Mouse (Mus musculus): ENCODE results near the gene Tcf12.

Tcf12 gene

GRCm38 (mm10) chr9:71811404-71811803, 300.3 kb downstream of the Tcf12 start:
- no peak for DNase-seq (ENCODE audit: low read depth, low spot score)
- Histone ChIP-seq H3K36me3 (ENCODE audit: control insufficient read depth, insufficient read depth, low read length, poor library complexity, severe bottlenecking) (no peaks in the 10 kb centered on the region), H3K27me3 (ENCODE audit: control insufficient read depth, insufficient read depth, low read length, poor library complexity, severe bottlenecking) (no peaks in the 10 kb centered on the region)

- no peak for DNase-seq (ENCODE audit: low read depth, low spot score)
- Histone ChIP-seq H3K36me3 (ENCODE audit: control insufficient read depth, insufficient read depth, low read length, poor library complexity, severe bottlenecking) (no peaks in the 10 kb centered on the region), H3K27me3 (ENCODE audit: control insufficient read depth, insufficient read depth, low read length, poor library complexity, severe bottlenecking) (no peaks in the 10 kb centered on the region)
Observed at GRCm38 (mm10) chr9:71810723-71811122, 300.9 kb downstream of the Tcf12 start.

GRCm38 (mm10) chr9:71808640-71809254, 302.9 kb downstream of the Tcf12 start:
- DNase-seq (ENCODE audit: low read depth, low spot score) = no peak
- H3K36me3 ChIP-seq (ENCODE audit: control insufficient read depth, insufficient read depth, low read length, poor library complexity, severe bottlenecking) = no peaks in the 10 kb centered on the region
- H3K27me3 ChIP-seq (ENCODE audit: control insufficient read depth, insufficient read depth, low read length, poor library complexity, severe bottlenecking) = no peaks in the 10 kb centered on the region

- no peak for DNase-seq (ENCODE audit: low read depth, low spot score)
- Histone ChIP-seq H3K27me3 (ENCODE audit: control insufficient read depth, insufficient read depth, low read length, poor library complexity, severe bottlenecking) (no peaks in the 10 kb centered on the region), H3K36me3 (ENCODE audit: control insufficient read depth, insufficient read depth, low read length, poor library complexity, severe bottlenecking) (no peaks in the 10 kb centered on the region)
Observed at GRCm38 (mm10) chr9:71807801-71808200, 303.9 kb downstream of the Tcf12 start.

GRCm38 (mm10) chr9:71806422-71806805, 305.3 kb downstream of the Tcf12 start:
- H3K36me3 ChIP-seq (ENCODE audit: control insufficient read depth, insufficient read depth, low read length, poor library complexity, severe bottlenecking) = no peaks in the 10 kb centered on the region
- no peaks in the 10 kb centered on the region for H3K27me3 ChIP-seq (ENCODE audit: control insufficient read depth, insufficient read depth, low read length, poor library complexity, severe bottlenecking)
- DNase-seq (ENCODE audit: low read depth, low spot score) = peak; percentile 67

- DNase-seq (ENCODE audit: low read depth, low spot score) = no peak
- H3K27me3 ChIP-seq (ENCODE audit: control insufficient read depth, insufficient read depth, low read length, poor library complexity, severe bottlenecking) = no peaks in the 10 kb centered on the region
Observed at GRCm38 (mm10) chr9:71805646-71806421, 305.8 kb downstream of the Tcf12 start.

GRCm38 (mm10) chr9:71804116-71804515, 307.6 kb downstream of the Tcf12 start:
- Histone ChIP-seq H3K27me3 (ENCODE audit: control insufficient read depth, insufficient read depth, low read length, poor library complexity, severe bottlenecking) (no peaks in the 10 kb centered on the region), H3K36me3 (ENCODE audit: control insufficient read depth, insufficient read depth, low read length, poor library complexity, severe bottlenecking) (no peaks in the 10 kb centered on the region)
- DNase-seq (ENCODE audit: low read depth, low spot score) = no peak

More at GRCm38 (mm10) chr9:71805646-71806421, 305.8 kb downstream of the Tcf12 start:
- H3K36me3 ChIP-seq (ENCODE audit: control insufficient read depth, insufficient read depth, low read length, poor library complexity, severe bottlenecking) = no peaks in the 10 kb centered on the region

GRCm38 (mm10) chr9:71803281-71803680, 308.4 kb downstream of the Tcf12 start:
- no peak for DNase-seq (ENCODE audit: low read depth, low spot score)
- no peaks in the 10 kb centered on the region for H3K27me3 ChIP-seq (ENCODE audit: control insufficient read depth, insufficient read depth, low read length, poor library complexity, severe bottlenecking)

GRCm38 (mm10) chr9:71799598-71799997, 312.1 kb downstream of the Tcf12 start:
- no peak for DNase-seq (ENCODE audit: low read depth, low spot score)
- H3K36me3 ChIP-seq (ENCODE audit: control insufficient read depth, insufficient read depth, low read length, poor library complexity, severe bottlenecking) = no peaks in the 10 kb centered on the region
- H3K27me3 ChIP-seq (ENCODE audit: control insufficient read depth, insufficient read depth, low read length, poor library complexity, severe bottlenecking) = no peaks in the 10 kb centered on the region

More at GRCm38 (mm10) chr9:71803281-71803680, 308.4 kb downstream of the Tcf12 start:
- H3K36me3 ChIP-seq (ENCODE audit: control insufficient read depth, insufficient read depth, low read length, poor library complexity, severe bottlenecking) = no peaks in the 10 kb centered on the region

GRCm38 (mm10) chr9:71798176-71798575, 313.5 kb downstream of the Tcf12 start:
- Histone ChIP-seq H3K27me3 (ENCODE audit: control insufficient read depth, insufficient read depth, low read length, poor library complexity, severe bottlenecking) (no peaks in the 10 kb centered on the region), H3K36me3 (ENCODE audit: control insufficient read depth, insufficient read depth, low read length, poor library complexity, severe bottlenecking) (no peaks in the 10 kb centered on the region)
- DNase-seq (ENCODE audit: low read depth, low spot score) = no peak

Measured in splenic B cell, adult 2 months (primary cell).